Mouse (Mus musculus) Patski (cell line): ENCODE data around the gene Kif3a. TPM values are rescaled to one million over a fixed set of nuclear protein-coding genes. Genes with fewer than 3 reads are reported as not detected.

ENCODE experiments used
- ATAC-seq: fragments of 100-300 bp; one replicate; pipeline ENCODE4 v1.8.0; 2021
- CTCF ChIA-PET: fragments of 350-600 bp; sonication (Branson Sonifier 250); formaldehyde crosslinking; loops from one replicate; lab custom pipeline; 2022; ENCODE audit warnings: inconsistent platforms; lab: Charles Lee
- POLR2A ChIA-PET: fragments of 350-600 bp; sonication (Branson Sonifier 250); formaldehyde crosslinking; loops from one replicate; lab custom pipeline; 2022; ENCODE audit warnings: antibody characterized with exemption, inconsistent platforms; lab: Charles Lee
- DNase-seq: peaks from one replicate; pipeline ENCODE4 v3.0.0-alpha.2; 2011; ENCODE audit warnings: low read depth, low spot score
- H3K27me3 ChIP-seq: fragments of 371-371 bp; one replicate; pipeline ENCODE4 v1.5.1; 2021
- CTCF ChIP-seq: fragments of 100-300 bp; IDR thresholded peaks from one replicate; pipeline ENCODE4 v1.5.1; 2021
- in situ Hi-C: fragments of 300-500 bp; cut with MboI; formaldehyde crosslinking; loops from 3 replicates; pipeline ENCODE4 v1.11.1; 2018; ENCODE audit warnings: low pct_unique_long_range_greater_than_20kb, mixed read lengths
- polyA plus RNA-seq: library from polyadenylated mRNA; unstranded; gene quantifications from one replicate; pipeline ENCODE4 v1.2.3, GENCODE M21; 2021

The Kif3a gene
- polyA plus RNA-seq, 1 experiment from 2014 or later, result 52.7 TPM

- DNase-seq (no peak), ATAC-seq (no peak)
- POLR2A ChIA-PET, result interaction anchor here (1.1 kb wide), 1 partner anchor 19 kb away, joined by 3 read pairs; no protein-coding TSS in a partner anchor
- TF ChIP-seq CTCF, result no peak
- no peaks in the 10 kb centered on the region for H3K27me3 ChIP-seq
- in situ Hi-C loops, result no loop called here
- CTCF ChIA-PET, result interaction anchor here (1.4 kb wide), 1 partner anchor 16 kb away, joined by 3 read pairs; no protein-coding TSS in a partner anchor
These were observed 43.4 kb upstream of the Kif3a start for GRCm38 (mm10) chr11:53523545-53524405.

DNA sequence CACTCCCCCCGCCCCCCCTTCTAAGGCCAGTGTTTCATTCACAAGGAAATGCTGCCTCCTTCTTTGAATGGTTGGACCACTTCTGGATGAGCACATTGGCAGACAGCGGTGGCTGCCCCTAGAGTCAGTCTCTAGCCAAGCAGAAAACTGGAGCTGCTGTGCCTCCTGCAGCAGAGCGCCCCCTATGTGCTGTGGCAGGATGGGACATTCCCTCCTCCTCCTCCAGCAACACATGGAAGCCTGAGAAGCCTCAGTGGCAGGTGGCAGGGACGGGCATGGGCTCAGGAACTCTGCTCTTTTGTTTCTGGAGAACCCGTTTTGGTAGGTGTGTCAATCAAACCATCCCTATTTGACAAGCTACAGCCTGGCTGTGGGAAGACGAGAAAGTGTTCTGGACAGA lies 42.3 kb upstream of the Kif3a start:
- in situ Hi-C loops, result no loop called here

GRCm38 (mm10) chr11:53525461-53525860 lies 41.7 kb upstream of the Kif3a start:
- ATAC-seq, result no peak
- TF ChIP-seq CTCF, result no peak
- in situ Hi-C loops, result no loop called here

More for the DNA sequence above, 42.3 kb upstream of the Kif3a start:
- H3K27me3 ChIP-seq, result no peaks in the 10 kb centered on the region
- no peak for TF ChIP-seq CTCF
- ChIA-PET CTCF (interaction anchor here (1.4 kb wide), 1 partner anchor 17 kb away, joined by 3 read pairs; no protein-coding TSS in a partner anchor), POLR2A (interaction anchor here (0.6 kb wide), 1 partner anchor 219 kb away, joined by 5 read pairs; no protein-coding TSS in a partner anchor)
- no peak for ATAC-seq
- DNase-seq, result no peak

GRCm38 (mm10) chr11:53528397-53529252 lies 38.6 kb upstream of the Kif3a start:
- ATAC-seq, result no peak
- TF ChIP-seq CTCF, result no peak
- H3K27me3 ChIP-seq, result no peaks in the 10 kb centered on the region
- DNase-seq, result no peak
- POLR2A ChIA-PET, result no interaction called here
- CTCF ChIA-PET, result no interaction called here
- in situ Hi-C loops, result no loop called here

More at GRCm38 (mm10) chr11:53525461-53525860, 41.7 kb upstream of the Kif3a start:
- no peaks in the 10 kb centered on the region for H3K27me3 ChIP-seq
- CTCF ChIA-PET, result interaction anchor here (1.4 to 2.1 kb wide), 2 partner anchors 18 to 26 kb away, joined by 3 to 7 read pairs; no protein-coding TSS in a partner anchor
- no peak for DNase-seq
- POLR2A ChIA-PET, result no interaction called here

DNA sequence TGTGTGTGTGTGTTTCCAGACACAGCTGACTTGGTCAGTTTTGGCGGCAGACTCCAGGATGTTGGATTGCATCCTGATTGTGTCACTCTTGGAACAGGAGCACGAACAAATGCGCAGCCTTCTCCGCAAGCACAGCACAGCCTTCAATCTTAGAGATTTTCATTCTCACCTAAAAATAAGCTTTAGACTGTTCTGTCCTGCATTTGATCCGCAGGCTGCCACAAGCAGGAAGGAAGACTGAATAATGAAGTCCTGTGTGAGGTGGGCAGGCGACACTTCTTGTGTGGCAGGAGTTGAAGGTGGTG lies 38.0 kb upstream of the Kif3a start:
- ATAC-seq (no peak), DNase-seq (no peak)
- no peaks in the 10 kb centered on the region for H3K27me3 ChIP-seq
- in situ Hi-C loops, result no loop called here
- POLR2A ChIA-PET, result no interaction called here
- CTCF ChIA-PET, result no interaction called here
- no peak for TF ChIP-seq CTCF

DNA sequence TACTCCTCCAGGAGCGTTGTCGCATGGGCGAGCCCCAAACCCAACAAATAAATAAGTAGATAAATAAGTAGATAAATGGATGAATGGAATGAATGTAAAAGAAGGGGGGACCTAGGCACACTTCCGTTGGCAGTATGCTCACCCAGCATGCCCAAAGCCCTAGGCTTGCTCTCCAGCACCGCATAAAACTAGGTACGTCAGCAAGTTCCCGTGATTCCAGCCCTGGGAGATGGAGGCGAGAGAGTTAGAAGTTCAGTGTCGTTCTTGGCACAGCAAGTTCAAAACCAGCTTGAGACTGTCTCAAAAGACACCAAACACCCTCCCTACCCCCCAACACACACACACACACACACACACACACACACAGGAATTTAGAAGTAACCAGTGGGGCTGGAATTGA lies 37.2 kb upstream of the Kif3a start:
- ChIA-PET CTCF (no interaction called here), POLR2A (no interaction called here)
- in situ Hi-C loops, result no loop called here
- DNase-seq (no peak), ATAC-seq (no peak)
- H3K27me3 ChIP-seq, result no peaks in the 10 kb centered on the region
- no peak for TF ChIP-seq CTCF

- DNase-seq (no peak), ATAC-seq (no peak)
- no peak for TF ChIP-seq CTCF
- POLR2A ChIA-PET, result no interaction called here
- CTCF ChIA-PET, result no interaction called here
- no peaks in the 10 kb centered on the region for H3K27me3 ChIP-seq
- in situ Hi-C loops, result no loop called here
These were observed 35.5 kb upstream of the Kif3a start for GRCm38 (mm10) chr11:53531578-53532230.

- in situ Hi-C loops, result no loop called here
- no peak for ATAC-seq
- no peak for DNase-seq
- TF ChIP-seq CTCF, result no peak
- H3K27me3 ChIP-seq, result no peaks in the 10 kb centered on the region
- ChIA-PET CTCF (no interaction called here), POLR2A (no interaction called here)
These were observed 35.0 kb upstream of the Kif3a start for GRCm38 (mm10) chr11:53532231-53532620.

GRCm38 (mm10) chr11:53539002-53539491 lies 28.1 kb upstream of the Kif3a start:
- ChIA-PET CTCF (no interaction called here), POLR2A (no interaction called here)
- no peak for TF ChIP-seq CTCF
- DNase-seq, result no peak
- peak; percentile 35 for ATAC-seq
- H3K27me3 ChIP-seq, result no peaks in the 10 kb centered on the region
- in situ Hi-C loops, result no loop called here

GRCm38 (mm10) chr11:53540394-53540793 lies 26.8 kb upstream of the Kif3a start:
- ChIA-PET POLR2A (no interaction called here), CTCF (interaction anchor here (1.0 kb wide), 1 partner anchor 50 kb away, joined by 3 read pairs; no protein-coding TSS in a partner anchor)
- in situ Hi-C loops, result no loop called here
- no peaks in the 10 kb centered on the region for H3K27me3 ChIP-seq
- ATAC-seq, result no peak
- no peak for TF ChIP-seq CTCF
- no peak for DNase-seq
